ENCODE assay signal across 8 mouse cellular contexts in the genomic region with DNA sequence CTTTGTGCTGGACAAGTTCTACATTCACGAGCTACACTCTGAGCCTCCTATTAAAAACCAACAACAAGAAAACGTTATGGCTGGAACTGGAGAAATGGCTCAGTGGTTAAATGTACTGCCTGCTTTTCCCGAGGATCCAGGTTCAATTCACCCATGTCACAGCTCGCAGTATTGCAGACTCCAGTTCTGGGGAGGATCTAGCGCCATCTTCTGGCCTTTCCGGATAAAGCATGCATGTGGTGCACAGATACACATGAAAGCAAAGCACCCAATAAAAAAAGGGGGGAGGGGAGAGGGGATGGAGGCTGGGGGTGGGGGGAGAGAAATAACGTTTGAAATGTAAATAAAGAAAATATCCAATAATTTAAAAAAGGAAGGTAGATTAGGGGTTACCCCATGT. TPM values are rescaled to one million over a fixed set of nuclear protein-coding genes. Genes with fewer than 3 reads are reported as not detected.
DNase-seq lines count a peak whose midpoint lies in the region.

No protein-coding gene starts in this region.

- peak; percentile 64 for DNase-seq in gastrocnemius, postnatal 10 days
- DNase-seq in gastrocnemius, adult 18-20 months (ENCODE audit: low spot score) = no peak
- peak; percentile 64 for DNase-seq in urinary bladder, postnatal 14 days (ENCODE audit: low spot score)
- DNase-seq in urinary bladder, adult 2 months (ENCODE audit: low spot score) = no peak
- peak; percentile 71 to 77 for DNase-seq in cerebellum, postnatal 4 days (ENCODE audit: low spot score in 2 of 2)
- DNase-seq in kidney, adult 9 months = peak; percentile 84
- peak; percentile 61 to 75 for DNase-seq in lung, postnatal 4 days
- peak; percentile 81 for DNase-seq in thymus, postnatal 0 days (ENCODE audit: low spot score)

RNA-seq across cellular contexts. Expression of a gene that starts 45.5 kb away (rescaled TPM):
- total RNA-seq in gastrocnemius, postnatal 10 days (2021) = 10 to 100 TPM; 15.9 to 21.0 TPM
- 1 to 10 TPM; 2.0 to 2.2 TPM for total RNA-seq in gastrocnemius, adult 18-20 months (2021)
- 67.7 and 98.4 TPM in 2 replicates for polyA plus RNA-seq in urinary bladder, adult 2 months (2012; rRNA removed)
- polyA plus RNA-seq in thymus, postnatal 0 days (2015; fragmentation: Nextera tagmentation; extraction: Ambion mirVana) = 32.2 and 33.7 TPM in 2 replicates

Comparison
In these comparisons a context has a peak if more than half of its experiments do, and no peak if none do; other contexts are left out.
1. DNase-seq: peak in gastrocnemius, postnatal 10 days (single experiment), urinary bladder, postnatal 14 days (single experiment), cerebellum, postnatal 4 days (2 of 2), kidney, adult 9 months (single experiment), lung, postnatal 4 days (2 of 2) and thymus, postnatal 0 days (single experiment); none in gastrocnemius, adult 18-20 months (single experiment) and urinary bladder, adult 2 months (single experiment).
2. RNA of a gene that starts 45.5 kb away (total RNA-seq): 15.9 to 21.0 TPM in gastrocnemius, postnatal 10 days; 2.0 to 2.2 TPM in gastrocnemius, adult 18-20 months; every median in the first group is over 4 times any median in the second.